Mouse (Mus musculus) yolk sac, embryonic 10.5 days (tissue): ENCODE results near the gene Cct3.
"Not testable (repeated sequence)": the region's sequence is repeated elsewhere in the genome, so short reads cannot be mapped to it uniquely, and the experiment has no call there.

Source experiments
- DNase-seq: peaks from one replicate; pipeline ENCODE4 v3.0.0-alpha.2; 2017; ENCODE audit warnings: low spot score

The Cct3 gene

DNA sequence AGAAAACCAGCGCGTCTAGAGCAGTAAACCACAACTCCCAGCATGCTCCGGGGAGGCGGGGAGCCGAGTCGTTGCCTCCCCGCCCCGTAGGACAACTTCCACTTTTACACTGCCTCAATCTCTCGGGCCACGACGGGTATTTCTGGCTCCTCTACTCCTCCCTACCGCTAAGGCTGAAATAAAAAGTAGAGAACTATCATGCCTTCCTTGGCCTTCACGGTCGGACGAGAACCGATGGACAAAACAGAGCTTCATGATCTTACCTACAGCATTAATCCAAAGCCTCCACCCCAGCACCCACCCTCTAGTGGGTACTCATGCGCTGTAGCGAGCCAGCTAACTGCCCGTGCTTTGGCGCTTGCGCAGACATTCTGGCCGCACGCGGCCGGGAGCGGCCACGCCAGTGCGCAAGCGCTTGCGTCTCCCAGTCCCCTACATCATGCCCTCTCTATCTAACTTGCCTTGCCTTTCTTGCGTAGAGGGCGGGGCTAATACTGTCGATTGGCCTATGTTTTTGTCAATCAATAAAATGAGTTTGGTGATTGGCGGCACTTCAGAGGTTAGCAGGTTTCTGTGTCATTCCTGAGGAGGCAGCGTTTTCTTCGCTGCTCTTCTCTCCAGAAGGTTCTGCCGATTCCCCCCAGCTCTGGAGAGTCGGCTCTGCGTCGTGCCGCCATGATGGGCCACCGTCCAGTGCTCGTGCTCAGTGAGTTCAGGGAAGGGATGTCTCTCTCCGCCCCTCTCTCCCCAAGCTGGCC lies at the start of gene Cct3, which contains the start of gene Tsacc:
TSS of gene Cct3 (plus strand) at position 556 of the 758 bp plus-strand sequence.
TSS of gene Tsacc (minus strand) at position 439 of the 758 bp plus-strand sequence.
- peak; percentile 99 for DNase-seq

DNA sequence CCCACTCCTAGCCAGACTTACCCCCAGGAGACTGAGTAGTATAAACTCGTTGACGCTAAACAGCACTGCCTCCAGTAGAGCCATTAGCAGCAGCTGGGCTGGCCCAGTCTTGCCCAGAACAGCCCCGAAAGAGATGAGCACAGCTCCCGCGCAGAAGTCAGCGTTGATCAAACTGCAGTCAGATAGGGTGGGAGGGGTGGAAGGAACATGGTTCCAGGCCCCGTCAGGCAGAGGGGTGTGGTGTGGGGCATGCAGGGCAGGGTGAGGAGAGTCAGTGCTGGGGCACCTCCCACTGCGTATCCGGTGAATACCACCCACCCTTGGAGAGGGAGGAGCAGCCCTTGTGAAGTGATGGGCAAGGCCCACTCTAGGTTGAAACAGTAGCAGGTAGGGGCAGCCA lies 49.2 kb upstream of the Cct3 start:
- no peak for DNase-seq

DNA sequence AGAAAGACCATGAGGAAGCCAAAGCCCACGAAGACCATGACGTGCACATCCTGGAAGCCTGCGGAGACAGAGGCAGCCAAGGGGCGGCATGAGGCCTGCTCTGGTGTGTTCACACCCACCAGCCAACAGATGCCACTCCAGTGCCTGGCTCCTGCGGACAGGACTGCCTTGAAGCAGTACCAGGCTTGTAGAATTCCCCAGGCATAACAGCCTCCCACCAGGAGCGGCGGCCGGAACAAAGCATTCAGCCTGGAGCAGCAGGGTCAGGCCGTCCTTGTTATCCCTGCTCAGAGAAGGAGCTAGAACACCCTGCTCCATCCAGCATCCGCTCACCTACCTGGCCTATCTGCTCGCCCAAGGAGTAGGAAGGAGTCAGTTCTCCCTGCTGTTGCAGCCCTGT lies 48.5 kb upstream of the Cct3 start:
- no peak for DNase-seq

DNA sequence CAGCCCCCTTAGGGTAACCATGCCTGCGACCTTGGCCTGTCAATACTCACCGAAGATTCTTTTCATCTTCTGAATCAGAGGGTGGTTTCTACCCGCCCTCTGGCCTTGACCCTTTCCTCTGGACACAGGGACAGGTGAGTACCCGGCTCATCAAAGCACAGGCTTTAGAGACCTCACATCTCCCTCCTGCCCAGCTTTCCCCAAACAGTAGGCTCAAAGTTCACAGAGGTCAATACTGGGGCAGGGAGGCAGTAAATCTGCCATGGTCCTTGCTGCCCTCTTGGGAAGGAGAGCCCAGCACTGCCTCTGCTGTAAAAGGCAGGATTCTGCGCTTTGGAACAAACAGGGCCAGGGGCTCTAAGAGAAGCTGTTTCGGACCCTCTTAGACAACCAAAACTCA lies 44.2 kb upstream of the Cct3 start:
- peak; percentile 38 for DNase-seq

DNA sequence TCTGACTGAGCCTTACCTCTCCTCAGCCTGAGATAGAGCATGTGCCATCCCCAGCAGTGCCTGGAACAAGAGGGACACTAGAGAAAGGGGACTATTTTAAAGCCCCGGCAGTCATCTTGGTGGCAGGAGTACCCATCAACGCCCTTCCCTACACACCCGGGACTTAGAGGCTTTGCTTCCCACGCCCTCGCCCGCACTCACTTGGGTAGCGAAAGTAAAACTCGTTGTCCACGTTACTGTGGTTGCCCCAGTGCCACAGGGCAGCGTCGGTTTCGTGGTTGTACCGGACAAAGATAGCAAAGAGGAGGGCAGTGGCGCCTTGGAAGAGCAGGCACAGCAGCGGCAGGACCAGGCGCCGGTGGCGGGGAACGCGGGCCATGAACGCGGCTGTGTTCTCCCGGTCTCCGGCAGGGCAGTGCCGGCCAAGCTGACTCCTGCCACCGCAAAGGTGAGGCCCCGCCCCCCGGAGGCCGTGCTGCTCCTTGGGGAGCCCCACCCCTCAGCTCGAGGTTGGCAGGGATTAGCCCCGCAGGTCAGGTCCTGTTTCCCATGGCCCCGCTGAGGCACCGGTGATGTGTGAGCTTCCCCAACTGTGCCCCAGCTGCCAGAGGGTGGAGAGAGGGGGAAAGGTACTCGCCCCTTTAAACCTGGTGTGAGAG lies 42.5 kb upstream of the Cct3 start, which contains the start of gene Rhbg:
TSS of gene Rhbg (minus strand) at position 442 of the 659 bp plus-strand sequence.
- no peak for DNase-seq

DNA sequence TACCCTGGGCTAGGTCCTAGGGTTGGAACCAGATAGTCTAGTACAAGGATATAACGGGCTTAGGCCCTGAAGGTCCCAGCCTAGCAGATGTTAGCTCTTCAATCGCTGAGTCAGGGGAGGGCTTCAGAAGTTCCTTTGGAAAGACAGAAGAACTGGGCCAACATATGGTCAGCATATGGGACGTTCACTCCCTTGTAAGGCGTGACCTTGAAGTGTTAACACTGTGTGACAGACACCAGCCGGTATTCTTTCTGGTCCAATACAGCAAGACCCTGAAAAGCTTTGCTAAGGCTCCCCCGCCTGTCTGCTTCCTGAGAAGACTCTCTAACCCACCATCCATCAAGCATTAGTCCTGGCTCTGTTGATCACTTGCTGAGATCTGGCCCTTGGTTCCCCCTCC lies 41.0 kb upstream of the Cct3 start:
- DNase-seq = no peak

DNA sequence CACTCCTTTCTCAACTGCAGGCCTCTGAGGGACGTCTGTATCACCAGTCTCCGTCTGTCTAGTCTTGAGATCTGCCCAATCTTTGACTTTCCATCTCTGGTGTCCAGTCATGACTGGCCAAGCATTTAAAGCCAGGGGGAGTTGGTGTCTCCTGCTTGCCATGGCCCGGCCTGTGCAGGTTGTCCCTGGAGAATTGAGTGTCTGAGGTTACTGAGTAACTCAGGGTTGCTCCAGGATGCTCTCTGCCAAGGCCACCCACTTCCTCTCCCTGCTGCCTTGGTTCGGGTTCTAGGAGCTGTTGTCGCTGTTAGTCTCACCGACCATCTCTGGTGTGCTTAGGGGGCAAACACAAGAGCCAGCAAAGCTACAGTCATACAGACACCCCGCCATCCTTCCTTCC lies 40.5 kb upstream of the Cct3 start:
- DNase-seq = no peak

DNA sequence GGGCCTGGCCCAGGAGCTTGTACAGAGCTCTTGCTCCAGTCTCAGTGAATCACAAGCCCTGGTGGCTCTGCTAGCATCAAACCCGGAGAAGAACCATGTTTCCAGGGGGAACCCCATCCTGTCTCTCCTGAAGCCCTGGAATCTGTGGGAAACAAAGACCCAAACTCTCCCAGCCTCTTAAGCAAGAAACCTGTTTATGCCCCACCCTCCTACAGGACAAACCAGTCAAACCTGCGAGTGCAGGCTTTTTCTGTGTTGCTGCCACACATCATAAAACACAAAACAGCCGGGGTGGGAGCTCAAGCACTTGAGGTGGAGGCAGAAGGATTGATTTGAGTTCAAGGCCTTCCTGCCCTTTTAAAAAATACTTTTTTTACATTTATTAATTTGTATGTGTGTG lies 34.6 kb upstream of the Cct3 start:
- no peak for DNase-seq

DNA sequence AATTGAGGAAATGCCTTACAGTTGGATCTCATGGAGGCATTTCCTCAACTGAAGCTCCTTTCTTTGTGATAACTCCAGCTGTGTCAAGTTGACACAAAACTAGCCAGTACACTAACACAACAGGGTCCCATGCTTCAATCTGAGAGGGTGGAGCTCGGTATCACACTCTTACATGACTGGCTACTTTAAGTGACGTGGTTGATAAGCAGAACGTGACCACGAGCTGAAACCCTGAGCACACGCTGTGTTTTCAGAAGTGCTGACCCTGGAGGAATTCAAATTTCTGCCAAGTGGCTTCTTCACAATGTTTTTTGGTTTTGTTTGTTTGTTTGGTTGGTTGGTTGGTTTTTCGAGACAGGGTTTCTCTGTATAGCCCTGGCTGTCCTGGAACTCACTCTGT lies 28.9 kb upstream of the Cct3 start:
- DNase-seq = not testable (repeated sequence)

DNA sequence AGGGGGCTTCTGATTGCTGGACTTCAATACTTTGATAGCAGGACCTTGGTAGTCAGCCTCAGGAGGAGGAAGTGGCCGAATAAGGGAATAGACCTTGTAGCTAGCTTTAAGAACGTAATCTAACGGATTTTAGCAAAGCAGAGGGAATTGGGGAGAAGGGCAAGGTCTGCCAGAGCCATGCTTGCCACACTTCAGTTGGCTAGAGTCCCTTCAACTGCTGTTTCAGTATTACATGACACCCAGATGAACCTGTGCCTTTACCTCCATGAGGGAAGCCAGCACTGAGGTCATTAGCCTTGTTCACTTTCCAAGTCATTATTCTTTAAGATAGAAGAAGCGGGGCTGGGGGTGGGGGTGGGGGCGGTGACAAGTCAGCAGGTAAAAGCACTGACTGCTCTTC lies 27.9 kb upstream of the Cct3 start:
- DNase-seq = no peak

DNA sequence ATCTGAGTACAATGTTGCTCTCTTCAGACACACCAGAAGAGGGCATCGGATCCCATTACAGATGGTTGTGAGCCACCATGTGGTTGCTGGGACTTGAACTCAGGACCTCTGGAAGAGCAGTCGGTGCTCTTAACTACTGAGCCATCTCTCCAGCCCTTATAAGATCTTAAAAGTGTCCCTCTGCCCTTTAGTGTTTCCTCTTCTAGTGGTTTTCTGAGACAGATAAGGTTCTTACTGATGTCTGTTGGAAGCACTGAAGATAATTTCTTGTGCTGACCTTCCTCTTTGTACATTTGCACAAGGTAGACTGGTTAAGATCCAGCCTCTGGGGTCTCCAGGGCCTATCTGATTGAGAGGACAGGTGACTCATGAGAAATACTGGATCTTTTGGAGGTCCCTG lies 25.6 kb upstream of the Cct3 start:
- DNase-seq = not testable (repeated sequence)

DNA sequence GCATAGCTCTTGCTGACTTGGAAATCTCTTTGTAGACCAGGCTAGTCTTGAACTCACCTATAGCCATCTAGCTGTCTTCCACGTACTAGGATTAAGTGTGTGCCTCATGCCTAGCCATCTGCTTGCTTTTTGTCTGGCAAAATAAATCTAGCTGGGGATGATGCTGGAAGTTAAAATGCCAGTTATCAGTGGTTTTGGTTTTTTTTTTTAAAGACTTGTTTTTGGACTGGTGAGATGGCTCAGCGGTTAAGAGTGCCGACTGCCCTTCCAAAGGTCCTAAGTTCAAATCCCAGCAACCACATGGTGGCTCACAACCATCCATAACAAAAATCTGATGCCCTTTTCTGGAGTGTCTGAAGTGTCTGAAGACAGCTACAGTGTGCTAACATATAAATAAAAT lies 25.1 kb upstream of the Cct3 start:
- DNase-seq = no peak

DNA sequence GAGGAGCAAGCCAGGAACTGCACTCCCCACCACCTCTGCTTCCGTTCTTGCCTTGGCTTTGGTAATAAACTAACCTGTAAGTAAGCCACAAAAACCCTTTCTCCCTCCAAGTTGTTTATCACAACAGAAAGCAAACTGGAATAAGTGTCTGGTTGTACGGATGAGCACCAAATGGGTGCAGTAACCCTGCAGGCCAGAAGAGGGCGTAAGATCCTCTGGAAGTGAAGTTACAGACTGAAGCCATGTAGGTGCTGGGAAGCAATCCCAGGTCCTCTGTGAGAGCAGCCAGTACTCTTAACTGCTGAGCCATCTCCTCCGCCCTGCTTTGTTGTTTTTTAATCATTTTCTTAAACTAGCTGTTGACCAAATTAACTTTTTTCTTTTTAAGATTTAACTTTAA lies 22.9 kb upstream of the Cct3 start:
- DNase-seq = no peak

DNA sequence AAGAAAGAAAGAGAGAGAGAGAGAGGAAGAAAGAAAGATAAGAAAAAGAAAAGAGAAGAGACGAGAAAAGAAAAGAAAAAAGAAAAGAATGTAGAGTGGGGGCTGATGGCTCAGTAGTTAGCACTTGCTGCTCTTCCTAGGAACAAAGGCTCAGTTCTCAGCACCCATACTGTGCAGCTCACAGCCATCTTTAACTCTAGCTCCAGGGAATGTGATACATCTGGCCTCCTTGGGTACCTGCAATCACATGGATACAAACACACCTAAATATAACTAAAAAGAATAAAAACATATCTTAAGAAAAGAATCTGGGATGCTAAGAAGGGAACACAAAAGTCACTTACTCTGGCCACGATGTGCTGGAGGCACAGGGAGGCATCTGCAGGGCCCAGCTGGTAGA lies 20.8 kb upstream of the Cct3 start:
- no peak for DNase-seq

DNA sequence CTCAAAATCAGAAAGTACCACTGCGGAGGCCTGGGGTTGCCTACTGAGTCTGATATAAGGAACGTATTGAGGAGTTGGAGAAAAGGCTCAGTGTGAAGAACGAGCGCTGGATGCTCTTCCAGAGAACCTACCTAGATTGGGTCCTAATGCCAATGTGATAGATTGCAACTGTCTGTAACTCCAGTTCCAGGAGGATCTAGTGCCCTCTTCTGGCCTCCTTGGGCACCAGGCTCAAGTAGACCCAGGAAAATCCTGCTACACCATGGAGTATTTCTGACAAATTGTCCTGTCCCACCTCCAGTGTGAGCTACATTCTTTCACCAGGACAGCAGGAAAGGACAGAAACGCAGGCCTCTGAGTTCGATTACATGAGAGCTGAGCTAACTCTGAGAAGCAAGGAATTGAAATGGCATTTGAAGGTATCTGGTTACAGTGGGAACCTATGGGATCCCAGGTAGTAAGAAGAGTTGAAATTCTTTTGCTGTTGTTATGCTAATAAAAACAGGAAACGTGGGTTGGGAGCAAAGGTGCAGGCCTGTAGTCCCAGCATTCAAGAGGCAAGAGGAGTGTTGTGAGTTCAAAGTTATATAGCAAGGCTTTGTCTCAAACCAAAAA lies 20.3 kb upstream of the Cct3 start:
- no peak for DNase-seq

DNA sequence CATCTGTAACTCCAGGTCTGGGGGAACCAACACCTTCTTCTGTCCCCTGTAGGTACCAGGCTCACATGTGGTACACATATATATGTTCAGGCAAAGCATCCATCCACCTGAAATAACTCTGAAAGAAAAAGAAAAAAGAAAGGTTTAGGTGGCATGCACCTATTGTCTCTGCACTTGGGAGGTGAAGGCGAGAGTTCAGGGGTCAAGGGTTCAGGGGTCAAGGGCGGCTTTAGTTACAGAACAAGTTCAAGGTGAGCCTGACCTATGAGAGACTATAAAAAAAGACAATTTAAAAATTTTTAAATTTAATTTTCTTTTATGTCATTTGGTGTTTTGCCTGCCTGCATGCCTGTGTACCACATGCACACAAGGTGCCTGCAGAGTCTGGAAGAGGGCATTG lies 16.9 kb upstream of the Cct3 start:
- no peak for DNase-seq

DNA sequence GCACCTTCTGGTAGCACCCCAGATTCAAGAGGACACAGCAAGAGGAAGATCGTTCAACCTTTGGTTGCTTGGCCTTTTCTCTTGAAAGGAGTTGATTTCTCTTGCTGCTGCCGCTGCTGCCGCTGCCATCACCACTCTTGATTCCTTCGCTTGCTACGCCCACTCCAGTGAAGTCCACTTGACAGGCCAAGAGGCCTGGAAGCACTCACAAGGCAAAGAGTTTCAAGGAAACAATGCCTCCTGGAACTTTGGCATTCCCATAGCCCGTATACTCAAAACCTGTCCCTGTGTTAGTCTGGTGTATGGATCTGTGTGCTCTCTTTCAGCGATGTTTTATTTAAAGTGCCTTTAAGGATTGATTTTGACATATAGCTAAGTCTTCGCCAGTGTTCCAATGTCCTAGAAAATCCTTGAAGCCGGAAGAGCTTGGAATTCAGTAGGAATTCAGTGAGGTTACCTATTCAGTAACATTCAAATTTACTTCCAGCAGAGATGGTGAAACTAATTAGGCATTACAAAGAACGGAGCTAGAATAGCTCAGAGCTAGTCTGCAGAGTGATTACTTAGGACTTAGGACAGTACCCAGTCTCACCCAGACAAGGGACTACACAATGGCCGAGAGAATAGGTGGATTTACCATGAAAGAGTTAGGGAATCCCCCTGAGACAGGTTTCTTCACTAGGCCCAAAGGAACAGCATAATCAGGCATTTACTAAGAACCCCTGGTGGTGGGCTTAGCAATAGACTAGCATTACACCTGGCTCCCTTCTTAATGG lies 15.6 kb upstream of the Cct3 start:
- not testable (repeated sequence) for DNase-seq

DNA sequence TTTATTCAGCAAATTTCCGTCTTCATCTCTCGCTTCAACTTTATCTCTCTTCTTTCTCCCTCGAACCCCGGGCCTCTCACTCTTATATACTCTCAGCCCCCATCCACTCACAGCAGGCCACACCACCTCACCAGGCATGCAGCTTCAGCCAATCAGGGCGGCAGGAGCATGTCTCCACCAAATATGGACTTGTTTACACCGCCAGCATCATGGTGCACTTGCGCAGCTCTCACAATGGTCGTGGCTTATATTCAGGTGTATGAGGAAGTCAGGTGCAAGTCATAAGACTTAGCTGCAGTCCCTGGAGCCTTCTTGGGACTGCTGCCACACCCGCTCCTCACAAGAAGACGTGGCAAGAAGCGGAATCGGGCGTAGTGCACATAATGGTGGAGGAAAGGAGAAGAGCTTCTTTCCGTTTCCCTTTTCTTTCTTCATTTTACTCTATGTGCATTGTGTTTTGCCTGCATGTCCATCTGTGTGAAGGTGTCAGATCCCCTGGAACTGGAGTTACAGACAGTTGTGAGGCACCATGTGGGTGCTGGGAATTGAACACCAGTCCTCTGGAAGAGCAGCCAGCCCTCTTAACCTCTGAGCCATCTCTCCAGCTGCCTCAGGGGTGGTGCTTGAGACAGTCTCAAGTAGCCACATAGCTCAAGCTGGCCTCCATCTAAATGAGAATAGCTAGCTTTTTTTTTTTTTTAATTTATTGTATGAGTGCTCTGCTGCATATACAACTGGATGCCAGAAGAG lies 11.9 kb upstream of the Cct3 start:
- DNase-seq = not testable (repeated sequence)

DNA sequence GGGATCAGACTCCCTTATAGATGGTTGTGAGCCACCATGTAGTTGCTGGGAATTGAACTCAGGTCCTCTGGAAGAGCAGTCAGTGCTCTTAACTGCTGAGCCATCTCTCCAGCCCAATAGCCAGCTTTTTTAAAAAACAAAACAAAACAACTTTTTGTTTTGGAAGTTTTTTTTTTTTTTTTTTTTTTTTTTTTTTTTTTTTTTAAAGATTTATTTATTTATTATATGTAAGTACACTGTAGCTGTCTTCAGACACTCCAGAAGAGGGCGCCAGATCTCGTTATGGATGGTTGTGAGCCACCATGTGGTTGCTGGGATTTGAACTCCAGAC lies 11.4 kb upstream of the Cct3 start:
- DNase-seq = not testable (repeated sequence)

DNA sequence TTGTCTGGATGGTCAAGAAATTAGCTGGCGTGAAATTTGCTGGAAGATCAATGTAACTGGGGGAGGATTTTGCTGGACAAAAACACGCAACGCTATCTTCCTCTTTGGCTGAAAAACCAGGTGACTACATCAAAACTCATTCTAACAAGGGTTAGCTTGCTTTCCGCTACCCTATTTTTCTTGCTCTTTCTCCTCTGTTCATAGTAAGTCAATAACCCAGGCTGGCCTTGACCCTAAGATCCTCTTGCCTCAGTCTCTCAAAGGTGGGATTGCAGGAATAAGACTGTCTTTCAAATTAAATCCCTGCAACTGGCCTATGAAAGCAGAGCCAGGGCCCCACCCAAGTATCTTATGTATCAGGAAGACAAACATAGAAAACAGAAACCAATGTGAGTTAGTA lies 9.8 kb upstream of the Cct3 start, which contains the start of gene Gm38392:
TSS of gene Gm38392 (minus strand) at position 101 of the 400 bp plus-strand sequence.
- no peak for DNase-seq

DNA sequence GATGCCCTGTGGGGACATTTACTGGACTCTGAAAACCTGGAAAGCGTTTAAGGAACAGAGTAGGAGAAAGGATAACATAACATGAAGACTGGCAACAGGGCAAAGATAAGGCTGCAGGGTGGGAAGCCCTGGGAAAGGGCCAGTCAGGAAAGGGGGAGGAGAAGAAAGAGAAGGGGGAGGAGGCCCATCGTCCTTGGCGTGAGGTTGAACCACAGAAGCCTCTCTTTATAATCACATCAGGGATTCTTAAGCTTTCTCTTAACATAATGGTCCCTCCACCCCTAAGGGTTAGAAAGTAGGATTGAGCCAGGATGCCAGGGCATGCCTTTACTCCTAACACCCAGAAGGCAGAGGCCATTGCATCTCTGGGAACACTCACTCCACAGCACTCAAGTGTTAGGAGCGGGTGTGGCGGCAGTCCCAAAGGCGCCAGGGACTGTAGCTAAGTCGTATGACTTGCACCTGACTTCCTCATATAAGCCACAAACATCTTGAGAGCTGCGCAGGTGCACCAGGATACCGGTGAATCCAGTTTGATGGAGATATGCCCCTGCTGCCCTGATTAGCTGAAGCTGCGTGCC lies 8.7 kb upstream of the Cct3 start:
- not testable (repeated sequence) for DNase-seq
